Mouse (Mus musculus): Measurements from ENCODE around the gene Rnf207. TPM values are rescaled to one million over a fixed set of nuclear protein-coding genes. Genes with fewer than 3 reads are reported as not detected.
A peak's percentile ranks its signal among the peaks of the same experiment; 100 is the strongest.

Gene Rnf207
- total RNA-seq (2014; fragmentation: Nextera tagmentation) (not detected in 2 replicates), total RNA-seq (2017) (not detected in 2 replicates)

DNA sequence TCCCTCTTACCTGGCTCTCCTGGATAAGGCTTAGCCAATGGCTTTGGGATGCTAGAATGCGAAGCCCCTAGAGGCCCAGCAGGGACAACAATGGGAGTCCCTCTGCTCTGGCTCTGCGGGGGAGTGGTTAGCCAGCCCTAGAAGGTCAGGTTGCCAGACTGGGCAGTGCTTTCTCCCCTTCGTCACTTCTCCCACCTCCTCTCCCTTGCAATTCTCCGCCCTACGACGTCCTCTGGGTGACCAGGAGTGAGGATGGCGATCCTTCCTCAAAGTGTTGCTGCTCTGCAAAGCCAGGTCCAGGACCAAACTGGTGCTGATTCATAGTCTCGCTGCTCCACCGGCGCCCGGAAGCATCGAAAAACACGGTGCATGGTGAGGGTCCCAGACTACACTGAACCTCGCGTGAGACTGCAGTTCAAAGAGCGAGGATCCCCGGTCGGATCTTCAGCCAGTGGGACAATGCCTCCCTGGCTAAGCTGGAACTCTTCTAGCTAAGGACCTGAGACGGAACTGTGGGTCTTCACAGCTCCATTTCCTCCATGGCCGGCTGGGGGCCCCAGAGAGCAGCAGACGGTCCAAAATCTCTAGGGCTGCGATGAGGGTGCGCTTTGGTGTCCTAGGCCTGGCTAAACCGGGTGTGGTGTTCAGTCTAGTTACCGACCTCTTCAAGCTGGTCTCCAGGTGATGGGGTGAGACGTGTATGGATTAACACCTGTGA lies at the start of gene Rnf207:
Gene Rnf207 (minus strand): TSS at position 477 of the 718 bp plus-strand sequence.
- ATAC-seq (replicated peaks; ENCODE audit: poor library complexity, severe bottlenecking) = peak; percentile 79

DNA sequence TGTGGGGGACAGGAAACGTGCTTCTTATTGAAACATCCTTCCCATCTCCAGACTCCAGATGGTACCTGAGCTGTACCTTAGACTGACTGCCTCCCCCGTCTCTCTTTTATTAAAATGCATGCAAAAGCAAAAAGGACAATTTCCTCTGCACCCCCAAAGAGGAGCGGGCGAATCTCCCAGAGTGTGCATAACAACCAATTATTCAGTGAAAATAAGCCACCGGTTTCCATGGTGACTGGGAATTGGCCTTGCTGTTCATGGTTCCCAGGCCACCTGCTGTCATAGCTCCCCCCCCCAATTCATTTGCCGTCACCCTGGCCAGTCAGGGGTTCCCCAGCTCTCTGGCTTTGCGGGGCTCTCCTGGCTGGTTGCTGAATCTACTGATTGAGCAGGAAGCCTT lies 46.4 kb upstream of the Rnf207 start:
- no peak for ATAC-seq (replicated peaks; ENCODE audit: poor library complexity, severe bottlenecking)

DNA sequence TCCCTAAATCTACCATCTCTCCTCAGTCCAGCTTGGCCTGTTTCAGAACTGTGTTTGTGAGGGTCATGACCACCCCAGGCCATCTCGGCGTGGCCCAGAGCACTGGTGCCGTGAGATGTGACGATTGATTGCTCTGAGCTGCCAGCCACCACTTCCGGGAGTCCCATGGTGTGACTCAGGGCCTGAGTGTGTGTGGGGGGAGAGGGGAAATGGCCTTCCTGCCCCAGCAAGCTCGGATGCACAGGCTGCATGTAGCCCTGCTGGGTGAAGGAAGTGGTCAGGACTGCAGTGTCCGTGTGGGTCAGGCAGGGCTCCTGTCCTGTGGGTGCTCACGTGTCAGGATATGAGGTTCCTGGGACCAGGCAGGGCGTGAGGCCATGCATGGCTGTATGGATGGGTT lies 43.4 kb upstream of the Rnf207 start:
- ATAC-seq (replicated peaks; ENCODE audit: poor library complexity, severe bottlenecking) = peak; percentile 82

DNA sequence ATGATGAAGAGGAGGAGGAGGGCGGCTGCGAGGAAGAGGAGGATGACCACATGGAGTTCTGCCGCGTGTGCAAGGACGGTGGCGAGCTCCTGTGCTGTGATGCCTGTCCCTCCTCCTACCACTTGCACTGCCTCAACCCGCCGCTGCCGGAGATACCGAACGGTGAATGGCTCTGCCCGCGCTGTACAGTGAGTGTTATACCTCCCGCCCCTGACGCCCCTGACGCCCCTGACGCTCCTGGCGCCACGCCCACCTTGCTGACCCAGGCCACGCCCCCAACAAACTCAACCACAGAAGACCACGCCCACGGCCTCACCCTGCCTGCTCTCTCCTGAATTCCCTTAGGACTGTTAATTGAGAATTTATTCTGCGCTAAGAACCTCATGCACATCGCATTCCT lies 42.1 kb upstream of the Rnf207 start:
- ATAC-seq (replicated peaks; ENCODE audit: poor library complexity, severe bottlenecking) = peak; percentile 67

GRCm38 (mm10) chr4:152359700-152360099 lies 40.9 kb upstream of the Rnf207 start:
- ATAC-seq (replicated peaks; ENCODE audit: poor library complexity, severe bottlenecking) = no peak

- ATAC-seq (replicated peaks; ENCODE audit: poor library complexity, severe bottlenecking) = no peak
Measured at GRCm38 (mm10) chr4:152355672-152356071, 36.9 kb upstream of the Rnf207 start.

DNA sequence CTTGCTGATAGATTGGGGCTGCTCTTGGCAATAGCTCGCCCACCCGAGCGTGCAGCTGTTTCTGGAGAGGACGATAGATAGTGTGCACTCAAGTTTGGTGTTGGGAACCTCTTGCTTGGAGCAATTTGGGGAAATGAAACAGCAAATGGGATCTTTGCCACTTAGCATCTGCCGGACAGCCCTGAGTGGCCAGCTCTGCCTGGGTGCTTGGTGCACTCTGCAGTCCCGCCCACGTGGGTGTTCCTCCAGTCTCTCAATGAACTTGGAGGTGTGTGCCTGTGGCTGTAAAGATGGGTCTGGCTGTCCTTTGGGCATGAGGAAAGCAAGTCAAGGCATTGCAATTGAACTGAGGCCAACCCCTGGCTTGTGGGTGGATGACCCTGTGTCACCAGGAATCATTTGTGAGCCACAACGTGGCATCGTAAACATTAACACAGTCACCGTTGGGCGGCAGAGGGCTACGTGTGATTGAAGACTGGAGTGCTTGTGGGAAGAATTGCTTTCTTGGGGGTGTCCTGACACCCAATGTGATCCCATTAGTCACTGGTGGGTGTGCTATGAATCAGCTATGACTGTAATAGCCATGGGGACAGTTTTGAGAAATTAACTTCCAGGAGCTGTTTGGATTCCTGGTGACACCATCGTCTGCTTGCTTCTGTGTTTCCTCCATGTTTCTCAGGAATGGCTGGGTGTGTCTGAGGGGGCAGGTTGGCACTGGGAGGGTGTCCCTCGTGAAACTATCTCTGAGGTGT lies 35.3 kb upstream of the Rnf207 start:
- ATAC-seq (replicated peaks; ENCODE audit: poor library complexity, severe bottlenecking) = peak; percentile 60

DNA sequence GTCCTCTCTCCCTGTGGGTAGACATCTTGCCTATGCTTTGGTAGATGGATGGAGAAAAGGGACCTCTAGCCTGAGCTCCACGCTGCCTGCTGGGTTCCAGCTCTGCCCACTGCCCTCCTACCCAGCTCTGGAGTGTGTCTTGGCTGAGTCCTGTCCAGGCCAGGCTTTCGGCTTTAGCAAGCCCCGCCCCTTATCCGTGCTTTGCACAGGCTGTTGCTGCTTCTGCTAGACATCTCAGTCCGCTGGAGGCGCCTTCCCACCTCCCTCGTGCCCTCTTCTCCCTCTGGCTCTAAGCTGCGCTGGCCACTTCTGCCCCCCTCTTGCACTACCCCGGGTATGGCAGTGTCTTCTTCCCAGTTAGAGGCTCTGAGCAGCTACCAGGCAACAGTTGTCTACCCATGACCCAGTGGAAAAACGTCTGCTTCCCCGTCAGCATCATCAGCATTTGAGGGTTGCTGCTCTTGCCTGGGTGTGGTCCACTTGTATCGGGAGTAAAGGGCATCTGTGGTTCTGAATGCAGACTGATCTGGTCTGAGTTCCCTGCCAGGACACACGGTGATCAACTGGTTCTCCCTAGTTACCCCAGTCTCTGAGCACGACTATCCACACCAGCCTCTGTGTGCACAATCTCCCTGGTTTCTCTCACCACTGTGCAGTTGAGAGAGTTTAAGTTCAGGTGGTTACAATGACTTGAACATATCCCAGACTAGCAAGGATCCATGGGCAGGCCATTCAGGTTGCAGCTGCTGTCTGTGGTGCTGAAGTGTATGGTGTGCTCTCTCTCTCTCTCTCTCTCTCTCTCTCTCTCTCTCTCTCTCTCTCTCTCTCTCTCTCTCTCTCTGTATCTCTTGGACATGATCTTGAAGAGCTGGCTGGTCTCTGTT lies 32.9 kb upstream of the Rnf207 start:
- ATAC-seq (replicated peaks; ENCODE audit: poor library complexity, severe bottlenecking) = peak; percentile 36; the same call in 1 of the 2 replicates

GRCm38 (mm10) chr4:152350722-152351421 lies 32.1 kb upstream of the Rnf207 start:
- no peak for ATAC-seq (replicated peaks; ENCODE audit: poor library complexity, severe bottlenecking)

- ATAC-seq (replicated peaks; ENCODE audit: poor library complexity, severe bottlenecking) = no peak
Measured at GRCm38 (mm10) chr4:152349837-152350381, 31.1 kb upstream of the Rnf207 start.

DNA sequence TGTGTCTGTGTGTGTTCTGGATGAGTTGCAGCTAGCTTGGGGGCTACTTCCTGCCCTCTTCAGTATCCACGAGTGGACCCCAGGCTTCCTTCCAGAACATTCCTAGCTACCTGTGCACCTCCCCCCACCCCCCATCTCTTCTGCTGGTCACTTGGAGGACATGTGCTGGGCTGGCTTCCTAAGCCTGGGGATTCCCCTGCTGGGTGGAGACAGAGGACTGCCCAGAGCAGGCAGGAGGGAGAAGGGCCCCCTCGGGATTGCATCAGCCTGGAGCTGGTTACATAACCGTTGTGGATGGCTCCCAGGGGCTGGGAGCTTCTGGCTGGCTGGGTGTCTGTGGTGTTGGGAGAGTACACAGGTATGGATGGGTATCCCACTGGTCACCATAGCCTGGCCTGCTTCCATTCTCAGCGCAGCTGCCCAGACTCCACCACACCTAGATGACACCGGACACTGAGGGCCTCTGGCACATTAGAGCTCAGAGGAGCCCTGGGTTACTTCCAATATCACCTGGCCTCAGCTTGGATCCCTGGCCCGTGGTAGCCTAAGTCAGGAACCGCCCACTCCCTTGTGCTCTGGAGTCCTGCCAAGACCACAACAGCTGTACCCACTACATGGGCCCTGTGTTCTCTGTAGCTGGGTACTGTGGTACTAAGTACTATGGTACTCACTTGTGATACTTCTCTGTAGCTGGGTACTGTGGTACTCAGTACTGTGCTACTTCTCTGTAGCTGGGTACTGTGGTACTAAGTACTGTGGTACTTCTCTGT lies 26.5 kb upstream of the Rnf207 start:
- ATAC-seq (replicated peaks; ENCODE audit: poor library complexity, severe bottlenecking) = peak; percentile 74

- peak; percentile 12; the same call in 1 of the 2 replicates for ATAC-seq (replicated peaks; ENCODE audit: poor library complexity, severe bottlenecking)
Measured at GRCm38 (mm10) chr4:152344651-152345050, 25.9 kb upstream of the Rnf207 start.

DNA sequence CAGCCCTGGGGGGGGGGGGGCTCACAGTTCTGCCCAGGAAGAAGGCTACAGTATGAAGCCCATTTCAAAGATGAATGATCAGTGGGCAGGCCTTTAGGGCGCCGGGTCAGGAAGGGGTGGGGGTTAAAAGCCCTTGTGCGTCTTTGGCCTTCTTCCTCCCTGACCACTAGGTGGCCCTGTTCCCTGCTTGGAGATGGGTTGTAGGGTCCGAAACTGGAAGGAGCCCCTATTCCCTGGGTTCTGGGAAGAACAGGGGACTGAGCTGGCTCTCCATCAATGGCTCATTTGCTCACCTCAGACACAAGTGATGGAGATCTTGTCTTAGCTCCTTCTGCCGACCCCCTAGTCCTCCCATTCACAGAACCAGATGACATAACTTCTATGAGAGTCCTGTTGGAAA lies 24.5 kb upstream of the Rnf207 start:
- ATAC-seq (replicated peaks; ENCODE audit: poor library complexity, severe bottlenecking) = peak; percentile 48

- ATAC-seq (replicated peaks; ENCODE audit: poor library complexity, severe bottlenecking) = peak; percentile 51
Measured at GRCm38 (mm10) chr4:152340584-152341284, 21.9 kb upstream of the Rnf207 start.

GRCm38 (mm10) chr4:152339293-152339790 lies 20.5 kb upstream of the Rnf207 start:
- ATAC-seq (replicated peaks; ENCODE audit: poor library complexity, severe bottlenecking) = no peak

GRCm38 (mm10) chr4:152338419-152339292 lies 19.9 kb upstream of the Rnf207 start, which contains the start of gene Chd5:
Gene Chd5, plus strand, starts transcription at chr4:152338651.
- no peak for ATAC-seq (replicated peaks; ENCODE audit: poor library complexity, severe bottlenecking)

DNA sequence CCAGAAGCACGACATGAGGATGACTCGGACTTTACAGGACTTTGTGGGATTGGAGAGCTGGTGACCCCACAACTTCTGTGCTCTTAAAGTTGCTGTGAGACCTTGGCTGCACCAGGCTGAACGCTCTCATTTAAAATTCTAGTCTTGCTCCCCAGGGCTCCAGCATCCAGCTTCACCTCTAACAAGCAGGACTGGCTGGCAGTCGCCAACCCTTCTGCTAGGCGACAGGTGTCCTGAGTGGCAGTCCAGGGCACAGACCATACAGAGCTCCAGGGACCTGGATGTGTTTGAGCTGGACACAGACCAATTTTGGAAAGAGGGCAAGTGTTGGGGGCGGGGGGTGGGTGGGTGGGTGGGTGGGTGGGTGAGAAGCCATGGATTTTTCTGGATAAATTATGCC lies 19.0 kb upstream of the Rnf207 start:
- ATAC-seq (replicated peaks; ENCODE audit: poor library complexity, severe bottlenecking) = no peak

All from granulocyte monocyte progenitor cell, adult 5-6 weeks (primary cell).